Mouse (Mus musculus): Measurements from ENCODE around the gene Stra8.

DNA sequence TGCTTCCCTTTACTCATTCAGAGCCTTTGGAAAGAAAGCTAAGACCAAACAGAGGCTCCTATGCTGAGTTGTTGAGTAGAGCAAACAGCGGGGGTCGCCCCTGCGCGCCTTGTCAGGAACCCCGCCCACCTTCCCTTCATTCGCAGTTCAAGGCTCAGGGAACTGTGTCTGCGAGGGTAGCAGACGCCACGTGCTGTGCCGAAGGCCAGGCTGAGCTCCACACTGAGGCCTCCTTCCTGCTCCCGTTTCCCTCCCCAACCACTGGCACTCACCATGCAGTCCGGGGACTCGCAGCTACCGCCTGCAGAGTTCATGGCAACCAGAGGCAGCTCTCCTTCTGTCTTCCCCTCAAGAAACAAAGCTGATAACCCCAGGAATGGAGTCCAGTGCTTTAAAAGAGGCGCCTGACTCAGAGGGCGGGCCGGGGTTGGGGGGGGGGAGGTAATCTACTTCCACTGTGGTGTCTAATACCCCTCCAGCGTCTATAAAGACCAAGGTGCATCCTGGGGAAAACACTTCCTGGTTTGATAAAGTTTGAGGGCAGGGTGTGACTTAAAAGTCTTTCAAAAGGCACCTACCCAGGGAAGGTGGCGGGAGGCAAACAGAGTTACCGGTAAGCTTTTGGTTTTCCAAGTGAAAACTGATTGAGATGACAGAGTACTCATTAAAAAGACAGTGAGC, 68.3 kb downstream of the Stra8 start, which contains the start of gene Slc23a4:
- TF ChIP-seq TCF3 (IDR thresholded peaks at IDR 0.05; ENCODE audit: insufficient read length, low read depth): no peak
- no peak for TF ChIP-seq E2F4 (IDR thresholded peaks at IDR 0.05; ENCODE audit: insufficient read depth)
- TF ChIP-seq POLR2A (IDR thresholded peaks at IDR 0.05; ENCODE audit: insufficient read length, low read depth): no peak

Measured in myocyte (in vitro differentiated cells).